Mouse (Mus musculus): ENCODE measurements at regions not wholly inside any gene's neighbourhood (a gene's known extent, or its start where the extent isn't known, plus 50 kb on each side); places are given as distances from the start of the nearest gene placed in this dataset.

DNA sequence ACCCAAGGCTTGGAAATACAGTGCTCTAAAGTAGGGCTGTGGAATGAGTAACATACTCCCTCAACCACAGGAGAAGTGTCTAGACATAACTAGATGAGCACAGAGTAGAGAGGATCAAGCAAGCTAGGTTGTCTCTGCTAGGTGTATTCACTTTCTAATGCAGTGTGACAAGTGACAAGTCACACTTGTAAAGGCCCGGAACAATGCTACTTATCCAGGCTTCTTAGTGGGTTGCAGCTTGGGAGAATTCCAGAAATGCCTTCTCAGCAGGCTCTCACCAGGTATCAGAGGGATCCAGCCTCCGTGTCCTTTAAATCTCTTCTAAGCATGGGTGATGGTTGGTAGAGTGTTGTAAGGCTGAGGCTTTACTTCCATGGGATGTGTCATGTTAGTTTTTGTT lies 52.1 kb upstream of the Nmur2 start:
- Histone ChIP-seq H3K4me3 (ENCODE audit: insufficient read depth, low read depth, low read length) (no peak overlapping the region), H3K27ac (ENCODE audit: insufficient read depth, low read depth, low read length) (no peak overlapping the region), H3K4me1 (ENCODE audit: control insufficient read depth, insufficient read depth, low read length) (no peaks in the 10 kb centered on the region)
- TF ChIP-seq CTCF (IDR thresholded peaks at IDR 0.05; ENCODE audit: insufficient read depth, low read depth, low read length), result no peak
- TF ChIP-seq POLR2A (IDR thresholded peaks at IDR 0.05; ENCODE audit: insufficient read depth, low read depth, low read length), result no peak
- 65% methylated on average over 2 of the region's 2 CpGs for WGBS

Measured in olfactory bulb, adult 2 months (tissue).